Mouse (Mus musculus) G1E (cell line): ENCODE data around the gene Arfgap2.

Source experiments
- CTCF ChIP-seq: IDR thresholded peaks from 2 replicates; pipeline ENCODE4 v1.5.1; 2012; ENCODE audit warnings: low read depth, low read length, inconsistent platforms, mixed read lengths
- GATA1 ChIP-seq: IDR thresholded peaks from 2 replicates; pipeline ENCODE4 v1.6.1; 2012; ENCODE audit warnings: borderline replicate concordance, low read length, inconsistent platforms, mixed read lengths
- POLR2AphosphoS5 ChIP-seq: IDR thresholded peaks from 2 replicates; pipeline ENCODE4 v1.6.1; 2012; ENCODE audit warnings: low read depth, low read length, inconsistent platforms; ENCODE audit not compliant: insufficient replicate concordance

- TF ChIP-seq CTCF: no peak
- TF ChIP-seq POLR2AphosphoS5: no peak
- TF ChIP-seq GATA1: no peak
Observed at GRCm38 (mm10) chr2:91264711-91265681, at the start of gene Arfgap2.
